Mouse (Mus musculus) gastrocnemius, postnatal 4 days (tissue): ENCODE measurements around the gene Tacc3. TPM values are rescaled to one million over a fixed set of nuclear protein-coding genes. Genes with fewer than 3 reads are reported as not detected.

Experiments used
- DNase-seq, 2 experiments: peaks; one replicate each; pipeline ENCODE4 v3.0.0; 2021 to 2022; ENCODE audit warnings: low spot score in 2 of 2, mixed read lengths in 2 of 2
- total RNA-seq, 2 experiments: library from RNA; stranded (reverse); gene quantifications; 2 replicates each; pipeline ENCODE4 v1.2.3; 2021

Gene Tacc3
- total RNA-seq, 2 experiments from 2014 or later = 31.2 to 33.7 TPM

DNA sequence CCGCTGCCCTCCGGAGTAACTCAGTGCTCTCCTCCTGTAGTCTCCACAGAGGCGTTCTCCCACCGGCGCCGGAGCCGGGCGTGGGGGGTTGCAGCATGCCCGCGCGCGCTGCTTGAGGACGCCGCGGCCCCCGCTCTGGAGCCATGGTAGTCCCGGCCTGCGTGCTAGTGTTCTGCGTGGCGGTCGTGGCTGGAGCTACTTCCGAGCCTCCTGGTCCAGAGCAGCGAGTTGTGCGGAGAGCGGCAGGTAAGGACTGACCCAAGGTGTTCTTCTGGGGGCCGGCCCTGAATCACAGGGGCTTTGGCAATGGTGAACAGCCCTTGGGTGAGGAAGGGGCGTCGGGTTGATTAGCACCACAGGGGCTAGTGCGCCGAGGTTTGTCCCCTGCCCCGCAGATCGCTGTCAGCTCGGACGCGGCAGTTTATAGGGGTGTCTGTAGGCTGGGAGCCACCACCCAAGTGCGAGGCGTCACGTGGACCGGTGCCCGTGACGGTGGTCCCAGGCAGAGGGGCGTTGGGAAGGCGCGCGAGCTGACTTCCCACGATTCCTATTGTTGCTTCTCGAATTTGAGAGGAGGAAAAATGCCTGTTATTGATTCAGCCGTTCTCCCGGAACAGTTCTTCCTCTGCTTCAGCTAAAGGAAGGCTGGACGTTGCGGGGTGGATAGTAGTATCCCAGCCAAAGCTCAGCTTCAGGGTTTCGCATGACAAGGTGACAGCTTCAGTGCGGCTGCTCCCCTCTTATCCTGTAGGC, 64.5 kb downstream of the Tacc3 start:
- no peak for DNase-seq

DNA sequence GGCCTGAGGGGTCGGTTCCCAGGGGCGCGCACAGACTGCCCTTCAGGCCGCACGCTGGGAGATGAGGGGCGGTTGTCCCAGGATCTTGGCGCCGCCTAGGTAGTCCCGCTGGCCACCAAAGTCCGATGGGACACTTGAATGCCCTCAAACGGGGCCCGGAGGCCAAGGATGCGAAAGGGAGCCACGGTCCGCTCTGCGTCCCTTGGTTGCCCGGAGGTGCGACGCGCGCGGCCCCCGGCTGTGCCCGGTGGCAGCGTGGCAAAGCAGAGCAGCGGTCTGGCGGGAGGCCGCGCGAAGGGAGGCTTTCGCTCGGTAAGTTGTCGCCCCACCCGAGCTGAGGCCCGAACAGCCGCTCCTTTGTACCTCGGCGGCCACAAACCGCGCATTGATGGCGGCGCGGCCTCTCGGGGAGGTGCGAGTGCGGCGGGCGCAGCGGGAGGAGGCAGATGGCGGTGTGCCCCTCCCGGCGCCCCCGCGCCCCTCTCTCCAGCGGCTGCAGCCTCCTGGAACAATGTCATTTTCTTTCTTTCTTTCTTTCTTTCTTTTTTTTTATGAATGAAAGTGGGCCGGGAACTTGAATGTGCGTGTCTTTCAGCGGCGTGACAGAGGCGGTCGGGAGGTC, 65.2 kb downstream of the Tacc3 start:
- no peak for DNase-seq

DNA sequence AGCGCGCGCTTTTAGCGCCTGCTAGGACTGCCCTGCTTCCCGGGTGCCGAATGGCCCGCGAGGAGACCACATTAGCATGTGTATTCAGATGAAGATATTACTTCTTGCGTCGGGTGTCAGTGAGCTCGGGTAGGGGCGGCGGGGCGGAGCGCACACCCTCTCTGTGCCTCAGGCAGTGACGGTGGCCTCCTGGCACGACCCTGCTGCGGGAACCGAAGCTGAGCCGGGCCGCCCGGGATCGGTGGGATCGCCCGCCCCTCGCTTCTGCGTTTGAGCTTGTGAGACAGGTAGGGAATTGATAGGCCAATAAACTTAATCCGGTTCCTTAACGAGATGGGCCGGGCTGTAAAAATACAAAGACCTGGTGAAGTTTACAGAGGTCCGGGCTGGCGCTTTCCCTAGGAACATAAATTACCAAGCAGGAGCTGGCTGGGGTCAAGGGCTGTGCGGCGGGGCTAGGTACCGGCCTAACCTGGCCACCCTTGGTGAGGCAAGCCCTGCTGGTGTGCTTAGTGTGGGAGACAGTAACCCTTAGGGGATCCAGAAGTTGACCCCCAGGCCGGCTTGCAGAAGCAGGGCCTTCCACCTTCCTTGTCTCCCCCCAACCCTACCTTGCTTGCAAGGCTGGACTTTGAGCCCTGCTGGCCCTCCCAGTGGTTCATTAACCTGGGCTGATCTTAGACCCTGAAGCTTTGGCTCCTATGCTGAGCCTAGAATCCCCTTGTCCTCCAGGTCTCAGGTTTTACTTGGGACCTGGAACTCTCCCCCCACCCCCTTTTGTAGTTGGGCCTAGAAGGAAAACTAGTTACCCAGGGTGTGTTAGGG, 65.9 kb downstream of the Tacc3 start:
- no peak for DNase-seq

DNA sequence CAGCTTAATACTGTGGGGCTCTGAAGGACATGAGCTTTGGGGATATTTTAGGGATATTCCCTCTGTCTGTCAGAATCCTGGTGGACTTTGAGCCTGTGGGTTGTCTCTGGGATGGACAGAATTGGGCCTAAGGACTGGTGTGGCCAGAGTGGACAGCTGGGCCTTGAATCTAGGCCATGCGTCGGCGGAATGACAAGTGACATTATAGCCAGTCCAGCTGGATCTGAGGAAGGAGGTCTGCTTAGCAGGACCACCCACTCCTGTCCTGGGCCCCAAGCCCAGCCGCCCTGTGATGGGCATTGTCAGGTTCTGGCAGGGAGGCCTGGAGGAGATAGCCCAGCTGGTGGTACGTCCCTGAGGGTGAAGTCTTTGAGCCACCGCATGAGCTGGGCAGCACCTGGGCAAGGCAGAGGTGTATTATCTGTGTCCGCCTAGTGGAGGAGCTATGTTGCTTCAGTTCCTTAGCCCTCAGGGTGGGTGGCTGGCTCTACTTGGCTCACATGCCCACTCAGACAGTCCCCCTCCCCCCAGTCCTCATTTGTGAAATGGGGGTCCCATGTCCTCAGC, 68.2 kb downstream of the Tacc3 start:
- no peak for DNase-seq

DNA sequence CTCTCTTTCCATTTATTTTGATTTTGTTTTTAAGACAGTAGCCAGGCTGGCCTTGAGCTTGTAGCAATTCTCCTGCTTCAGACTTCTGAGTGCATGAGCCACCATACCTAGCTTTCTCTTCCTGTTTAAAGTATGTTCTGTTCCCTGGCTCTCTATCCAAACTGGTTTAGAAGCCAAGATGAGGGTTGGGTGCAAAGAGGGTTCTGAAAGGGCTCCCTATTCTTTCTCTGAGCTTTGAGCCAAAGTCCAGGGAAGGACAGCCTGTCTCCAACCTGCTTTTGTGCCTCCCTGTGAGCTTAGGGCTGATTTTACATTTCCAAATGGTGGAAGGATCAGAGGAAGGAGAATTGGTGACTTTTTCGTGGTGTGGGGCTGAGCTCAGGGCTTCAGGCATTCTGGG, 69.0 kb downstream of the Tacc3 start:
- DNase-seq = no peak

Other genes with a start within 250 kb of the Tacc3 start
- gene Nkx1-1, start 224.2 kb upstream of the Tacc3 start, total RNA-seq = not detected
- 10 to 100 TPM; 37.5 to 42.7 TPM for gene Fam53a, start 28.5 kb upstream of the Tacc3 start, total RNA-seq
- gene Gm9903, start 28.2 kb upstream of the Tacc3 start, total RNA-seq = 1 to 10 TPM; 1.8 to 1.9 TPM
- 10 to 100 TPM; 38.4 to 42.2 TPM for gene Slbp, start 5.6 kb upstream of the Tacc3 start, total RNA-seq
- 10 to 100 TPM; 26.5 to 27.1 TPM for gene Tmem129, start 288 bp downstream of the Tacc3 start, total RNA-seq
- gene Fgfr3, start 63.5 kb downstream of the Tacc3 start, total RNA-seq = 1 to 10 TPM; 2.2 to 2.6 TPM
- 10 to 100 TPM; 43.7 to 51.3 TPM for gene Letm1, start 124.7 kb downstream of the Tacc3 start, total RNA-seq
- gene Nsd2, start 162.6 kb downstream of the Tacc3 start, total RNA-seq = 10 to 100 TPM; 72.1 to 75.6 TPM